Mouse (Mus musculus): ENCODE measurements at regions not wholly inside any gene's neighbourhood (a gene's known extent, or its start where the extent isn't known, plus 50 kb on each side); places are given as distances from the start of the nearest gene placed in this dataset.
A peak's percentile ranks its signal among the peaks of the same experiment; 100 is the strongest.

DNA sequence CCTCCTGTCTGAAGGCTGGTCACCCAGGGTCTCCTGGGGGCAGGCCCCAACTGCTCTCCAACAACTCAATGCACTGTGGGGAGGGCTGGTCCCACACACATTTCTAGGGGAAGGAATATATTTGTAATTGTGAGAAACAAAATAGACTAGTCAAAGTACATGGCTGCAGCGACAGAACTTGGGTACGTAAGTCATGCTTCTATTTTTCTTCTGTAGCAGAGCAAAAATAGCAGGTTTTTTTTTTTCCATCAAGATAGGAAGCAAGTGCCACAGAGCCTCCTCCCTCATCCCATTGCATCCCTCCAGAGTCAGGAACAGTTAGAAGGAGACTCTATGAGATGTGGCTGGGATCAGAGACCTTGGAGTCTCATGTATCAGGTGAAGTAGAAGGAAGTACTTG, 124.9 kb upstream of the Tnr start:
- no peak for DNase-seq (ENCODE audit: low read depth, low spot score)

DNA sequence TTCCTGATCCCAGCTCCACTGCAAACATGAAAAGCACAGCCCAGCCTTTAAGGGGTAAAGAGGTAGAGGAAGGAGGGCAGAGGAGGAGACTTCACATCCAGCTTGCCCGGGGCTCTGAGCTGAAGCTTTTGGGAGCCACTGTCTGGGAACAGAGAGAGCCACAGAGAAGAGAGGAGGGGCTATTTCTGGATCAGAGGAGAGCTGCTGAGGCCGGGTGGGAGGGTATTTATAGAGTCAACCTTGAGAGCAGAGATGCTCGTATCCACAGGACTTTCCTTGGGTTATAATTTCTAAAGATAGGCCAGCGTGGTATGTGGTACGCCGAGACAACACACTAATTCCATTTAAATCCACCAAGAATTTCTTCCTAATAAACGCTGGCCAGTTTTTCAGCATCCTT, 117.3 kb upstream of the Tnr start:
- no peak for DNase-seq (ENCODE audit: low read depth, low spot score)

DNA sequence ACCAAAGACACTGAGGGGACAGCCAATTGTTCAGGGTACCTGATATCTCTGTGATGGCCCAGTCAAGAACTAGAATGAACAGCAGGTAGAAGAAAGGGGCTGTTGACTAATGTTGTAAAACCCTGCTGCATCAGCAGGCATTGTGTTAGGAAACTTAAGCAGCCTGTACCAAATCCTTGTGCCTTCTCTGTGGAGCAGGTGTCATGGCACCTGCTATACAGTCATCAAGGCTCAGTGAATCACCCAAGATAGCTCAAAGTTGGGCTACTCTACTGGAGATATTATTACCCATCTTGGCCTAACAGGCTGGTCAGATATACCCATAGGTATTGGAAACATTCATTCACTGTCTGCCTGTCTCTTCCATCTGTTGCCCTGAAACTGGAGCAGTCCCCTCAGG, 116.8 kb upstream of the Tnr start:
- no peak for DNase-seq (ENCODE audit: low read depth, low spot score)

DNA sequence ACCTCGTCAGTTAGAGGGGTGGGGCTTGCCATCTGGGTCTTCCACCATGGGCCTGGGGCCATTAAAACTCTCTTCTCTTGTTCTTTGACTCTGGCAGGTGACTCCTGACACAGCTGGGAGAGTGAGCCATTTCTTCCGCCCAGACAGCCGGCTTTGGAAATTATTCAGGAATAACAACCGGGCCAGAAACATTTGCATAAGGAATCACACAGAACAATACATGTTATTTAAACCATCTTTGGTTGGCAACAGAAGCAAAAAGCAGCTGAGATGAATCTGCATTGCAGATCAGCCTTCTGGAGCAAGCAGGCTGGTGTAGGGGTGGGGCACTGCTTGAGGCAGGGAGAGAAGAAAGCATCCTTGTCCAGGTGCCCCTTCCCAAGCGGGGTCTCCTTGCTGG, 110.2 kb upstream of the Tnr start:
- peak; percentile 49 for DNase-seq (ENCODE audit: low read depth, low spot score)

DNA sequence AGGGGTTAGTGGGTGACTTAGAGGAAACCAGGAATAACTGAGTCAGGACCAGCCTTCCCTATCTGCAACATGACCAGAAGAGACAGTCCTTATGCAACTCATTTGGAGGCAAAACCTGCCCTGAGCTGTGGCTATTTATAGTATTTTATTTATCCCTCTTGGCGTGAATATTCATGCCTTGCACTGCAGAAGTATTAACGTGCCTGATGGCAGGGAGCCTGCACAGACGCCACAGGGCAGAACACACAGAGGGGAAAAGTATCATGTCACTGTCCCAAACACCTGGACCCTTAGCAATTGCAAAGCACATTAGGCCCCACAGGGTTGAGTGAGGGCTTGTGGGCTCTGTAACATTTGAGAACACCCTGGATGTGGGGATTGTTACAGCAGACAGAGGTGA, 107.9 kb upstream of the Tnr start:
- no peak for DNase-seq (ENCODE audit: low read depth, low spot score)

DNA sequence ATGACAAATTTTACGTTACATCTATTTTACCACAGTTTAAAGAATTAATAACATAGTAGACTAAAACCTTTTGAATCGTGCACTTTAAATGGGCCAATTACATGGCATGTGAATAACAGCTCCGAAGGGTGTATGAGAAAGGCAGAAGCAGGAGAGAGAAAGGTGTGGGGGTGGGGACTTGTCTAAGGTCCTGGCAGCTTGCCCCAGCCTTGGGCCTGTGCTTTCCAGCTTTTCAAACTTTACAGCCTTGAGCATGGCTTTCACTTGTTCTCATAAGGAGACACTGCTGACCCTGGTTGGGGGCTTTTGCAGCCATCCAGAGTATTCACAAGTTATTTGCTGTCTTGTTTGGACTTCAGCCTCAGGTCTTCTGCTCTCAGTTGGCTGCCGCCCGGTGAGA, 106.4 kb upstream of the Tnr start:
- DNase-seq (ENCODE audit: low read depth, low spot score): no peak

DNA sequence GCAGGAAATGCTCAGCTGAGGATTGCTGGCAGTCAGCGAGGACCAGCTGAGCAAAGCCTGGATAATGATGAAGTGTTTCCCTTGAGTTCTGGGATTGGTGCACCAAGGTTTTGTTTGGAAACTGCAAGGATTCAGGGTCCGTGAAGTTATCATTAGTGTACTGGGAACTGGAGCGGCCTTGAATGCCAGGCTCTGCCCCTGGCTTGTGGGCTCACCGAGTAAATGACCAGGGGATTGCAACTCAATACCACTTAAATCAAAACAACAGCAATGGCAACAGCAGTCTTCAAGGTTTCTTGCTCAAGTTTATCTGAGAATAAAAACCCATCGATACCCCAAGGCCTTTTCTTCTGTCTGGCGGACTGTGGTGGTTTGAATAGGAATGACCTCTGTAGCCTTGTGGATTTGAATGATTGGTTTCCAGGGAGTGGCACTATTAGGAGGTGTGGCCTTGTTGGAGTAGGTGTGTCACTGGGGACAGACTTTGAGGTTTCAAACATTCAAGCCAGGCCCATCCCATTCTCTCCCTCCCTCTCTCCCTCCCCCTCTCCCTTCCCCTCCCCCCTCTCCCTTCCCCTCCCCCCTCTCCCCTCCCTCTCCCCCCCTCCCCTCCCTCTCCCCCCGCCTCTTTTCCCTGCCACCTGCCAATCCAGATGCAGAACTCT, 104.1 kb upstream of the Tnr start:
- no peak for DNase-seq (ENCODE audit: low read depth, low spot score)

DNA sequence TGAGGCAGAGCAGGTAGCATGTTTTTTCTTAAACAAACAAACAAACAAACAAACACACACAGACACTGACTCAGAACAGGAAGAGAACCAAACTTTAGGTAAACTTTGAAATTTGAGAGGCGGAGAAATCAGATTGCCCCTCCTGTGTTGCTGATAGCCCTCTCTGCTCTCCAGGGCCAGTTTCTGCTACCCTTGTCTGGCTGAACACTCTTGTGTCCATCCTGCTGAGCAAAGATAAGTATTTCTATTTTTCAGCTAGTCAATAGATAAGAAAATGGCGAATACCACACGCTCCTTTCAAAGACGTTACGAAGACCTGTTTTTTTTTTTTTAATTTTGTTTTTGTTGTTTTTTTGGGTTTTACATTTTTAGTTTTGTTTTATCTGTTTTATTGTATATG, 103.4 kb upstream of the Tnr start:
- DNase-seq (ENCODE audit: low read depth, low spot score): no peak

DNA sequence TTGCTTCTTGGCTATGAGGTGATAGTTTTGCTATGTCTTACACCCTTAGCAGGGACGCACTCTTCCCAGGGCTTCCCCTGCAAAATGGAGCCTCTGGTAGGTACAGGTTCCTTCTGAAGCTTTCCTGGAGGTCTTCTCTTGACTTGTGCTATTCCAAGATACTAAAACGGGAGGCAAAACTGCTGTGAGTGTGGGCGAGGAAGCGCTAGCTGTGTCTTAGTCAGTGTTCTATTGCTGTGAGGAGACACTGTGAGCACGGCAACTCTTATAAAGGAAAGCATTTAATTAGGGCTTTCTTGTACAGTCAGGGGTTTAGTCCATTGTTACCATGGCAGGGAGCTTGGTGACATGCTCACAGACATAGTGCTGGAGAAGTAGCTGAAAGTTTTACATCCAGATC, 99.9 kb upstream of the Tnr start:
- no peak for DNase-seq (ENCODE audit: low read depth, low spot score)

DNA sequence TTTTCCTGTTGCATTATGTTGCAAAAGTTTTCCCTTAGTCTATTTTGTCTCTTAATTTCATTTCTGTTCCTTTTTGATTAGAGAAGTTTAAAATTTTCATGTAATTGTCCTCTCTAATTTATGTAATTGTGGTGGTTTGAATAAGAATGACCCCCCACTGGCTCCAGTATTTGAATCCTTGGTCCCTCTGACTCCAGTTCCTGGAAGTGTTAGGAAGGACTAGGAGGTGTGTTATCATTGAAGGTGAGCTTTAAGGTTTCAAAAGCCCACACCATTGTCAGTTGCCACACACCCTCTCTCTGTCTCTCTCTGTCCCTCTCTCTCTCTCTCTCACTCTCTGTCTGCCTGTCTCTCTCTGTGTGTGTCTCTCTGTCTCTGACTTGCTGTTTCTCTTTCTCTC, 93.6 kb upstream of the Tnr start:
- DNase-seq (ENCODE audit: low read depth, low spot score): no peak

DNA sequence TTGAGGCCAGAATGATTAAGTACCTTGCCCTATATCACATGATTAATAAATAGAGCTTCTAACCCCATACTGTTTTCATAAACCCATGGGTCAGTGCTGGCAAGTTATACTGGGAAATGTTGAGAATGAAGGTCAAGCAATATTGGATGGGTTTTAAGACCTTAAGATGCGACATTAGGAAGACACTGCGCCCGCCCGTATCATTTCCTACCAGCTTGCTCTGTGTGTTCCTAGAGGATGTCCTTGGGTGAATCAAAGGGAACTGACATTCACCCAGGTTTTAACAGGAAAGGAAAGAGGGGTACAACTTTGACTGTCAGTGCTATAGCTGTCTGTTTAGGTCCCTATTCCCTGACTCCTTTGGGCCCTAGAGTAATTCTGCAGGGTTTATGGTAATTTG, 90.0 kb upstream of the Tnr start:
- no peak for DNase-seq (ENCODE audit: low read depth, low spot score)

DNA sequence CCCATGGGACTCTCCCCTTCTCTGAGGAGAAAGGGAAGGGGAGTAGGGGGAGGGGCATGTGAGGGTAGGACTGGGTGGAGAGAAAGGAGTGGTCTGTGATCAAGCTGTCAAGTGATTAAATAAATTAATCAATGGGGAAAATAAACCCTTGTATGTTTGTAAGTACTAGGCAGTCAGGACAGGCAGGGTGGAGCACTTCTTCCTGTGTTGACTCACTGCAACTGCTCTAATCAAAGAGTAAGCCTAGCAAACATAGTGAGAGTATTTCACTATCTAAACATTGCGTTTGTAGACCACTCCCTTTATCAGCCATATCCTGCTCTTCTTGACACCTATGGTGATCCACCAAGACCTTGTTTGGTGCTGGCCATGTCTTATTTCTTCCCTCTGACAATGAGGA, 82.8 kb upstream of the Tnr start:
- DNase-seq (ENCODE audit: low read depth, low spot score): no peak

DNA sequence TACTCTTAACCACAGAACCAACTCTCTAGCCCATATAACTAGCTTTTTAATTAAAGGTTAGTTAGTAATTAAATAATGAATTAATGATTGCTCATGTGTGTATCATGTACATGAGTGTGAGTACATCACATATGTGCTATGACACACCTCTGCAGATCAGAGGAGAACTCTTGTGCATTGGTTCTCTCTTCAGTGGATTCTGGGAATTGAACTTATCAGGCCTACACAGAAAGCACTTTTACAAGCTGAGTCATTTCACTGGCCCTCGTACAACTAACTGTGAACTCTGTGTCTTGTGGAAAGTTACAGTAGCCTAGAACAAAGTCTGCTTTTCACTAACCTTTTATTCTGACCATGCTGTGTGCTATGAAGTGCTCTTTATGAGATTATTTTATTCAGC, 79.5 kb upstream of the Tnr start:
- DNase-seq (ENCODE audit: low read depth, low spot score): no peak

DNA sequence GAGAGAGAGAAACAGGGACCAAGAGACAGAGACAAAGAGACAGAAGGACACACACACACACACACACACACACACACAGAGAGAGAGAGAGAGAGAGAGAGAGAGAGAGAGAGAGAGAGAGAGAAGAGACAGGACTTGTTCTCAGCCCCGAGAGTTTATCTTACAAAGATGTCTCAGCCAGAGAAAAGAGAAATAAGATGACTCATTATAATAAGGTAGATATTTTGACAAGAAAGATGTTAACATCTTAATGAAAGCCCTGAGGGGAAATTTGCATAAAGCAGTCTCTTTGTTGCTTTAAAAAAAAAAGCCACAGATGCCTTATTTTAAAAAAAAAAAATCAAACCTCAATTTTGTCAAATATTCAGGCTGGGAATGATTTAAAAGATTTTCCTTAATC, 78.1 kb upstream of the Tnr start:
- peak; percentile 20 for DNase-seq (ENCODE audit: low read depth, low spot score)

DNA sequence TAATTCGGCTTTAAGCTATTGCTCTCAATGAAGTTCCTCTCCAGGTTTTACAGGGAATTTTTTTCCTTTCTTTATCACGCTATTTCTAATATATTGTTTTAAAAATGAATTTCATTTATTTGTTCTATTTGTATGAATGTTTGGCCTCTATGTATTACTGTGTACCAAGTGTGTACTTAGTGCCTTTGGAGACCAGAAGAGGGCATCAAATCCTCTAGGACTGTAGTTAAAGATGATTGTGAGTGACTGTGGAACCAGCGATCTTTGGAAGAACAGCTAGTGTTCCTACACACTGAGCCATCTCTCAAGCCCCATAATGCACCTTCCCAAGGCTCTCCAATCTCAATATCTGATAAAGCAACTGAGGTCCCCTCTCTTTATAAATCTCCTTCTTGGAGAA, 72.1 kb upstream of the Tnr start:
- no peak for DNase-seq (ENCODE audit: low read depth, low spot score)

DNA sequence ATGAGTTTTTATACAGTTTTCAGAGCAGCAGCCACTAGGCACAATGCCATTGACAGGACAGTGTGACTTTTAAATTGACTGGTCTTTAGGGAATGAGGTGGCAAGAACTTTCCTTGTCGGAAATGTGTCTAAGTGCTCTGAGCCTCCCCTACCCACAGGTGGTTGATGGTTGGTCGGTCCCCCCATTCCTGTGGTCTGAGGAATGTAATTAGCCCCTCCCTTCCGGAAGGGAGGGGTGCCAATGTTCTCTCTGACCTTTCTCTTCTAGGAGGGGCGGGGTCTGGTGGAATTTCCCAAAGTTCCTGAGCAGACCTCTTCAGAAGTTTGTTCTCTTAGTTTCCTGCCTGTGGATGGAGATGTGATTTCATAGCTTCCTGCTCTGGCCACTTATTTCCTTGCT, 62.7 kb upstream of the Tnr start:
- no peak for DNase-seq (ENCODE audit: low read depth, low spot score)

DNA sequence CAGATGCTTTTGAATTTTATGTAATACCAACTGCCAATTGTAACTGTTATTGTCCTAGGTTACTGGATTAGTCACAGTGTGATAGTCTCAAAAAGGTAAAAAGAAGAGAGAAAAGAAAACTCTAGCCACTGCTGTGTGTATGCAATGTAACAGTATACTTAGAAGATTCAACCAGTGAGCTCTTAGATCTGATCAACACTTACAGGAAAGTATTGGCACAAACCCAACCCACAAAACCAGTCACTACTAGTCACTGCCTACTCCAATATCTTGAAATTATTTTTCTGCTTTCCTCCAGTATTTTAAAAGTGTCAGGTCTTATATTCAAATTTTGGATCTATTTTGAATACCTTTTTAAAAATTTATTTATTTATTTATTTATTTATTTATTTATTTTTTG, 52.6 kb upstream of the Tnr start:
- DNase-seq (ENCODE audit: low read depth, low spot score): no peak
